Mouse (Mus musculus): ENCODE measurements at regions not wholly inside any gene's neighbourhood (a gene's known extent, or its start where the extent isn't known, plus 50 kb on each side); places are given as distances from the start of the nearest gene placed in this dataset.

- DNase-seq (ENCODE audit: low spot score in 2 of 2), result no peak
These were observed 72.9 kb upstream of the Gls start for GRCm38 (mm10) chr1:52305679-52306632.

GRCm38 (mm10) chr1:52302557-52302956 is 69.5 kb upstream of the Gls start:
- DNase-seq (ENCODE audit: low spot score in 2 of 2), result peak; percentile 68 to 73

GRCm38 (mm10) chr1:52301266-52301665 is 68.2 kb upstream of the Gls start:
- no peak for DNase-seq (ENCODE audit: low spot score in 2 of 2)

- DNase-seq (ENCODE audit: low spot score in 2 of 2), result no peak
These were observed 66.5 kb upstream of the Gls start for GRCm38 (mm10) chr1:52299559-52299958.

- no peak for DNase-seq (ENCODE audit: low spot score in 2 of 2)
These were observed 65.3 kb upstream of the Gls start for GRCm38 (mm10) chr1:52298336-52298735.

GRCm38 (mm10) chr1:52296178-52296577 is 63.1 kb upstream of the Gls start:
- DNase-seq (ENCODE audit: low spot score in 2 of 2), result no peak

- no peak for DNase-seq (ENCODE audit: low spot score in 2 of 2)
These were observed 61.5 kb upstream of the Gls start for GRCm38 (mm10) chr1:52294521-52294920.

GRCm38 (mm10) chr1:52293393-52294099 is 60.5 kb upstream of the Gls start:
- no peak for DNase-seq (ENCODE audit: low spot score in 2 of 2)
